Mouse (Mus musculus) liver, embryonic 12.5 days (tissue): ENCODE measurements around the gene Pigp. TPM values are rescaled to one million over a fixed set of nuclear protein-coding genes. Genes with fewer than 3 reads are reported as not detected.

Experiments
- ATAC-seq: fragments of 200-750 bp; cut with Nextera tagmentation; 2 replicates; pipeline ENCODE4 v1.8.0; 2017; ENCODE audit warnings: moderate number of reproducible peaks, mild to moderate bottlenecking, moderate library complexity
- H3K27ac ChIP-seq: fragments of 300-500 bp; sonication (generic); 2 replicates; pipeline ENCODE4 v1.5.1; 2016; ENCODE audit warnings: mild to moderate bottlenecking
- H3K27me3 ChIP-seq: fragments of 300-500 bp; sonication (generic); replicated peaks from 2 replicates; pipeline ENCODE4 v1.6.1; 2016; ENCODE audit warnings: mild to moderate bottlenecking, moderate library complexity
- H3K36me3 ChIP-seq: fragments of 300-500 bp; sonication (generic); 2 replicates; pipeline ENCODE4 v1.6.1; 2016; ENCODE audit warnings: mild to moderate bottlenecking, moderate library complexity
- H3K4me1 ChIP-seq: fragments of 300-500 bp; sonication (generic); 2 replicates; pipeline ENCODE4 v1.6.1; 2016
- H3K4me2 ChIP-seq: fragments of 300-500 bp; sonication (generic); 2 replicates; pipeline ENCODE4 v1.6.1; 2016; ENCODE audit warnings: mild to moderate bottlenecking, moderate library complexity
- H3K4me3 ChIP-seq: fragments of 300-500 bp; sonication (generic); 2 replicates; pipeline ENCODE4 v1.5.1; 2016; ENCODE audit warnings: mild to moderate bottlenecking, moderate library complexity
- H3K9ac ChIP-seq: fragments of 300-500 bp; sonication (generic); 2 replicates; pipeline ENCODE4 v1.6.1; 2016; ENCODE audit warnings: mild to moderate bottlenecking, moderate library complexity
- H3K9me3 ChIP-seq: fragments of 300-500 bp; sonication (generic); replicated peaks from 2 replicates; pipeline ENCODE4 v1.6.1; 2016; ENCODE audit warnings: mild to moderate bottlenecking, moderate library complexity
- WGBS: fragments of 180-500 bp; shearing (Covaris S2); methylation state at CpG from one replicate; pipeline ENCODE4 v1.1.7; 2016; ENCODE audit not compliant: insufficient replicate concordance; 5-methylcytosine and 5-hydroxymethylcytosine counted together
- polyA plus RNA-seq: library from polyadenylated mRNA; unstranded; fragments of >200 nt; fragmentation: Nextera tagmentation; extraction: Ambion mirVana; gene quantifications from 2 replicates; pipeline ENCODE4 v1.2.1, GENCODE M21; 2016

The Pigp gene
- polyA plus RNA-seq, result 52.3 and 53.7 TPM in 2 replicates

DNA sequence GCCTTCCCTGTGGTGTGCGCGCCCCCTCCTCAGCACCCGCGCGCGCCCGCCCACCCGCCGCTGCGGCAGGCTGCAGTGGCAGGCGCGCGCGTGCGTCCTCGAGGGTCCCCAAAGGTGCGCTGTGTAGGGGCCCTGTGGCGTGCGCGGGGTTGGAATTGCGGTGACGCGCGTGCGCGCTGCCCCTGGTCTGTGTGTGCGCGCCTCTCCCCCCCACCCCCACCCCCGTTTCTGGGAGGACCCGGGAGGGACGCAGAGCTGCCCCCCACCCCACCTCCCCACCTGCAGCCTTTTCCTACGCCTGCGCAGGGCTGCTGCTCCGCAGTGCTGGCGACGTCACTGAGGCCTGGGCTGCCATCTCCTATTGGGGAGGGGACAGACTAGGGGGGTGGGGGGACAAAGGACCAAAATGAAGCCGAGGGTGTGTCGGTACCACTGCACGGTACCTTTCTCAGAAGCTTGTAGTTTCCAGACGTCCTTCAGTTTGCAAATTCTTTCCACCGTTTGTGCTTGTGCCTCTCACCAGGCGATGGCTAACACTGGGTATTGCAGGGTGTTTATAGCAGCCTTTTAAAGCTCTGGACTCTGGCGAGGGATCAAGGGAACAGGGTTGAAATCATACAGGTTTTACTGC, at the start of gene Pigp:
TSS of gene Pigp (minus strand) at position 542 of the 631 bp plus-strand sequence.
- Histone ChIP-seq H3K36me3 (no peaks in the 10 kb centered on the region; the same call in 1 of the 2 replicates), H3K4me3 (peak within 1 kb of the TSS; percentile 87), H3K9ac (peak within 1 kb of the TSS; percentile 85), H3K27ac (peak within 1 kb of the TSS; percentile 86), H3K9me3 (no peaks in the 10 kb centered on the region), H3K4me1 (peaks cover 40% of the 10 kb centered on the region), H3K4me2 (peak within 1 kb of the TSS; percentile 100), H3K27me3 (no peaks in the 10 kb centered on the region)
- peak; percentile 70 for ATAC-seq
- WGBS, result under 1% methylated on average over 40 of the region's 43 CpGs

DNA sequence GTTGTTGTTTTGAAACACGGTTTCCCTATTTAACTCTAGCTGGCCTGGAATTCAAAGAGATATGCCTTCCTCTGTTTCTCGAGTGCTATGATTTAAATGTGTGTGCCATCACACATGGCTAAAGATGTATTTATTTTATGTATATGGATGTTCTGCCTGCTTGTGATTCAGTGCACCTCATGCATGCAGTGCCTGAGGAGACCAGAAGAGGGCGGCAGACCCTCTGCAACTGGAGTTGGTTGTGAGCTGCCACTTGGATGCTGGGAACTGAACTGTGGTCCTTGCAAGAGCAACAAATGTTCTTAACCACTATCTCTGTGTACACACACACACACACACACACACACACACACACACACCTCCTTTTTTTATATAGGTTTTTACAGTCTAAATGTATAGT, 48.9 kb upstream of the Pigp start:
- ATAC-seq, result no peak
- 80% methylated on average over 3 of the region's 3 CpGs for WGBS
- no peak overlapping the region for H3K9ac ChIP-seq
- H3K27ac ChIP-seq, result no peak overlapping the region
- no peaks in the 10 kb centered on the region for H3K4me1 ChIP-seq
- H3K27me3 ChIP-seq, result no peaks in the 10 kb centered on the region
- peaks cover 78% of the 10 kb centered on the region for H3K36me3 ChIP-seq
- peaks cover 4% of the 10 kb centered on the region; the same call in 1 of the 2 replicates for H3K9me3 ChIP-seq
- H3K4me3 ChIP-seq, result no peak overlapping the region
- H3K4me2 ChIP-seq, result no peak overlapping the region

DNA sequence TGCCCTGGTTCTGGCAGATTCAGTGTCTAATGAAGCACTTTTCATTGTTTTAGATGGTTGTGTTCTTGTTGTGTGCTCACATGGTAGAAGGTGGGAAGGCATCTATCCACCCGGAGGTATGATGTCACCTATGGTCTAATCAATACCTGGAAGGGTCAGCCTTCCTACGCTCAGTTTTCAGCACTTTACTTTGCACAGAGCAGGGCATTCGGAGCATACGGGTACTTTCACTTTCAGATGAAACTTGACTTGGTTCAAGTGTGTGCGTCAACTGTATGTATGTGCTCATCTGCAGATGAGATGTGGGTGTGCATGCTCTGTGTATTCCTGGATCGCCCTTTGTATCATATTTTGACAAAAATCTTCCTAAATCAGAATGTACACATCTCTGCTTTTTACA, 42.5 kb upstream of the Pigp start:
- 78% methylated on average over 6 of the region's 6 CpGs for WGBS
- Histone ChIP-seq H3K9ac (no peak overlapping the region), H3K9me3 (no peaks in the 10 kb centered on the region), H3K4me2 (no peak overlapping the region), H3K4me3 (no peak overlapping the region), H3K27ac (no peak overlapping the region), H3K36me3 (peaks cover 45% of the 10 kb centered on the region), H3K4me1 (no peaks in the 10 kb centered on the region), H3K27me3 (no peaks in the 10 kb centered on the region)
- ATAC-seq, result no peak

DNA sequence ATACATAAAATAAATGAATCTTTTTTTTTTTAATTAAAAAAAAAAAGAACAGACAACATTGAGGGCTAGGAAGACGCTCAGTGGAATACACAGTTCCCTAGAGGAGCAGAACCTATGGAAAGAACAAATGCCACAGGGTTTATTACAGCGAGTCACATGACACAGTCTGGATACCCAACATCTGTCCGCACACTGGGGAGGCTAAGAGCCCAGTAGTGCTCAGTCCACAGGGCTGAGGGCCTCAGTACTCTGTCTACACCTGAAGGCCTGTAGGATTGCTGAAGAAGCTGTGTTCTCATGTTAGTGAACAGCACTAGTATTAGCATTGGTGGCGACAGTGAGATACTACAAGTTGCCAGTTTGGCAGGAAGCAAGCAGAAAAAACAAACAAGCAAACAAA, 41.1 kb upstream of the Pigp start:
- no peak overlapping the region for H3K4me3 ChIP-seq
- no peaks in the 10 kb centered on the region for H3K9me3 ChIP-seq
- no peaks in the 10 kb centered on the region for H3K4me1 ChIP-seq
- peaks cover 32% of the 10 kb centered on the region for H3K36me3 ChIP-seq
- WGBS, result 86% methylated on average over 4 of the region's 4 CpGs
- no peak overlapping the region for H3K4me2 ChIP-seq
- ATAC-seq, result no peak
- no peak overlapping the region for H3K27ac ChIP-seq
- H3K27me3 ChIP-seq, result no peaks in the 10 kb centered on the region
- H3K9ac ChIP-seq, result no peak overlapping the region

DNA sequence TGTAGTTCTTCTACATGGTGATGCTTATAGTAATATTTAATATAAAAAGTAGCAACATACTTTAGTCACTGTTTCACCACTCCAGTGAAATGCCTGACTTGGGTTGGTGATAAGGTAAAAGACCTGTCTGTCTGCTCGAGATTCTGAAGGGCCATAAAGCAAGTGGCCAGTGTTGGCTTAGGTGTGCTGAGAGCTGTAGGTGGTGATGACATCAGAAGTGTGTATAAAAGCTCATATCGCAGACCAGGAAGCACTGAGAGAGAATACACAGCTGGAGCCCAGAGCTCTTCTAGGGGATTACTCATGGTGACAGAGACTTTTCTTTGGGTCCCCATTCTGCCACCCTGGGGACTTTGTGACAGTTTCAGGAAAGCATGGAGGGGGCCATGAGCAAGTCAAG, 40.6 kb upstream of the Pigp start:
- H3K4me2 ChIP-seq, result no peak overlapping the region
- H3K9ac ChIP-seq, result no peak overlapping the region
- ATAC-seq, result no peak
- no peaks in the 10 kb centered on the region for H3K9me3 ChIP-seq
- H3K27me3 ChIP-seq, result no peaks in the 10 kb centered on the region
- no peak overlapping the region for H3K4me3 ChIP-seq
- no peaks in the 10 kb centered on the region for H3K4me1 ChIP-seq
- WGBS, result 71% methylated on average over 2 of the region's 2 CpGs
- no peak overlapping the region for H3K27ac ChIP-seq
- H3K36me3 ChIP-seq, result peaks cover 31% of the 10 kb centered on the region

DNA sequence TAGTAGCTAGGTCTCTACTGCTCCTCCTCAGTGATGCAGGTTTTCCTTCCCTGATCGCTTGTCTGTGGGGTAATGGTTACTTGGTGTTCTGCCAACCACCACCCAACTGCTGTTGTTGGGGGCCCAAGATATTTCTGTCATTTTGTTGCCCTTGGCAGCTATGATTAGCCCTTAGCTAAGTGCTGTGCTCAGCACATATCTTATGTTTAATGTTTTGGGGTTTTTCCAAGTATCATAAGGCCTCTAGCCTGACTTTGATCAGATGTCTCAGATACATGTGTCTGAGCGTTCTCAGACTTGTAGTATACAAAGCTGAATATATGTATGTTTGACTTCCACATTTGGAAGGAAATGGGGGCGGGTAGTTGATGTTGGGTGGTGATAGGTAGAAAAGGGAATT, 39.6 kb upstream of the Pigp start:
- ATAC-seq, result no peak
- Histone ChIP-seq H3K36me3 (peaks cover 28% of the 10 kb centered on the region), H3K9ac (no peak overlapping the region), H3K4me2 (no peak overlapping the region), H3K27ac (no peak overlapping the region), H3K4me1 (no peaks in the 10 kb centered on the region), H3K4me3 (no peak overlapping the region), H3K9me3 (no peaks in the 10 kb centered on the region), H3K27me3 (no peaks in the 10 kb centered on the region)
- 68% methylated on average over 3 of the region's 3 CpGs for WGBS

DNA sequence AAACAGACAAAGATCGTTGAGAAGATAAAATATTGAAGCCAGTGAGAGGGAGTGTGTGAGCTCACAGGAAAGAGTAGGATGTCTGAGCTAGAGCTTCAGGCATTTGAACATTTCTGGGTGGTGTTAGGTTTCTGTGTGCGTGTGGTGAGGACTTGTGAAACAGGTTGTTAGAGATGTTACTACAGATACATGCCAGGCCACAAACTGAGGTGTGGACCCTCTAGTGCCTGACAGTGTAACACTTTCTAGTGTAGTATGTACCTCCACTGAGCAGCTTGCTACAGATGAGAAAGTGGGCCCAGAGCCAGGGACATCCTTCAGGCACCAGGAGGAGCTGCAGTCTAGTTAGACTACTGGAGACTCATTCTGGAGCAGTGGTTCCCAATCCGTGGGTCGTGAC, 30.5 kb upstream of the Pigp start:
- no peak for ATAC-seq
- H3K4me1 ChIP-seq, result peaks cover 3% of the 10 kb centered on the region; the same call in 1 of the 2 replicates
- no peak overlapping the region for H3K4me2 ChIP-seq
- no peak overlapping the region for H3K27ac ChIP-seq
- no peaks in the 10 kb centered on the region for H3K27me3 ChIP-seq
- WGBS, result 76% methylated on average over 4 of the region's 4 CpGs
- H3K4me3 ChIP-seq, result no peak overlapping the region
- no peaks in the 10 kb centered on the region for H3K9me3 ChIP-seq
- H3K9ac ChIP-seq, result no peak overlapping the region
- peaks cover 10% of the 10 kb centered on the region; the same call in 1 of the 2 replicates for H3K36me3 ChIP-seq

DNA sequence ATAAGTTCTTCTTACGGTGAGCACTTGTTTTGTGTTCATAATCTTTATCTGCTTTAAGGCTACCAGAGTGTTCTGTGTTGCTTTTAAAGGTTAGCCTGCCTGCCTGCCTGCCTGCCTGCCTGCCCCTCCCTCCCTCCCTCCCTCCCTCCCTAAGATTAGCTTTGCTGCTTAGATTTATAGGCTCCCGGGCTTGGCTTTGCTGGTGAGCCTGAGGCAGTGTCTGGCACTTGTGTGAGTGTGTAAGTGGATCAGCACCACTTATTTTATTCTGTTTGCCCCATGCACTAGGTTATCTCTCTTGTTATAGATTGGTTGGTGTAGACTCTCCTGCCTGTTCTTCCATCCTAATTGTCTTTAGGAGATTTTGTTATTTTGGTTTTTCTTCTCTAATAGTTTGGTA, 30.0 kb upstream of the Pigp start:
- no peak for ATAC-seq
- Histone ChIP-seq H3K27me3 (no peaks in the 10 kb centered on the region), H3K27ac (no peak overlapping the region), H3K4me1 (peaks cover 3% of the 10 kb centered on the region; the same call in 1 of the 2 replicates), H3K9me3 (no peaks in the 10 kb centered on the region), H3K4me3 (no peak overlapping the region), H3K36me3 (peaks cover 10% of the 10 kb centered on the region; the same call in 1 of the 2 replicates), H3K9ac (no peak overlapping the region), H3K4me2 (no peak overlapping the region)
- 55% methylated on average over 2 of the region's 2 CpGs for WGBS

DNA sequence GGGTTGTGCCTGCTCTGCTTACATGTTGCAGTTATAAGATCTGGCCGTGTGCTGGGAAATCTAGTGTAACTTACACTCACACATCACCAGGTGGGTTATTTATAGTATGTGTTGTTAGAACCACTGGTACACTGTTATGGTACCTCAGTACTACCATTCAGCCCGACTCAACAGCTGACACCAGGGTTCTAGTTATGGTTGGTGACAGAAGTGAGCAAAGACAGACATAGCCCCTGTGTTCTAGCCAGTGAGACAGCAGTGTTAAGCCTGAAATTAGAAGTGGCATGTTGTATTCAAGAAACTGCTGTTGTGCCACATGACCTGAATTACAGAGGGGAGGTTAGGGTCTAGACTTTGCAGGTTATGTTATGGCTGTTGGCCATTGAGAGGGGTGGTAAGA, 27.5 kb upstream of the Pigp start:
- ATAC-seq, result no peak
- H3K27ac ChIP-seq, result no peak overlapping the region
- H3K4me2 ChIP-seq, result no peak overlapping the region
- peaks cover 23% of the 10 kb centered on the region for H3K36me3 ChIP-seq
- WGBS, result 74% methylated on average over 2 of the region's 2 CpGs
- no peaks in the 10 kb centered on the region for H3K9me3 ChIP-seq
- H3K27me3 ChIP-seq, result no peaks in the 10 kb centered on the region
- no peak overlapping the region for H3K9ac ChIP-seq
- H3K4me1 ChIP-seq, result peaks cover 3% of the 10 kb centered on the region; the same call in 1 of the 2 replicates
- H3K4me3 ChIP-seq, result no peak overlapping the region

DNA sequence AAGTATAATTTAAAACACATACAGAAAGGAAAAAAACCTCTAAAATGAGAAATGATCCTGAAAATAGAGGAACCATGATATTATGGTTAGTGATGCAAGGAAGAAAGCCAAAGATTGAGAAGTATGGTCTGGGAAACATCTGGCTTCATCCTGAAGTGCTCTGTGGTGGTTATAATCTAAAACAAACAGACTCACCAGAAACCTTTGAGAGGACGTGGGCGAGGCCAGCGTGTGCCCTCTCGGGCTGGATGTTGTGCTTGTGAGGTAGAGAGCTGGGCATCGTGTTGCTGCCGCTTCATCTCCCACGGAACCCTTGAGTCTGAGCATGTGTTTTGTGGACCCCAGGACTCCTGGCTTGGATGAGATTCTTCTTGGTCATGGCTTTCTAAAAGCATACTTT, 25.0 kb upstream of the Pigp start:
- no peak overlapping the region for H3K4me3 ChIP-seq
- peaks cover 3% of the 10 kb centered on the region; the same call in 1 of the 2 replicates for H3K4me1 ChIP-seq
- no peak overlapping the region for H3K4me2 ChIP-seq
- H3K27me3 ChIP-seq, result no peaks in the 10 kb centered on the region
- H3K27ac ChIP-seq, result no peak overlapping the region
- ATAC-seq, result no peak
- WGBS, result 64% methylated on average over 7 of the region's 7 CpGs
- H3K9me3 ChIP-seq, result no peaks in the 10 kb centered on the region
- peaks cover 19% of the 10 kb centered on the region for H3K36me3 ChIP-seq
- H3K9ac ChIP-seq, result no peak overlapping the region

DNA sequence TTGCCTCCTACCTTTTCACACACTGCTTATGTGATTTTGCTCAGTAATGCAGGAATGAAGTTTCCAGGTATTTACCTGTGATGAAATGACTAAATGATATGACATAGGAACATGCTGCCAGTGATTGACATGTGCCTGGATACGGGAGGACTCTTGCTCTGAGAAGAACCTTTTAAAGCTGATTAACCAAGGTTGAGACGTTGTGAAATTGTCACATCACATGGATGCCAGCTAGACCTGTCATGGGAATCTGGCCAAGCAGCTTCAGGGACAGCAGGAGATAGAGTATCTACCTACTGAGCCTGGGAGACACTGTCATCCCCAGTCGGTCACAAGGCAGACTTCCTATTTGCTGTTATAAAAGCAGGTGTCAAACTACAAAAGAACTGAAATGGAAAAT, 23.4 kb upstream of the Pigp start:
- Histone ChIP-seq H3K27me3 (no peaks in the 10 kb centered on the region), H3K9me3 (no peaks in the 10 kb centered on the region), H3K4me1 (no peaks in the 10 kb centered on the region), H3K27ac (no peak overlapping the region), H3K36me3 (peaks cover 19% of the 10 kb centered on the region), H3K4me2 (no peak overlapping the region), H3K4me3 (no peak overlapping the region), H3K9ac (no peak overlapping the region)
- no peak for ATAC-seq
- WGBS, result 64% methylated on average over 3 of the region's 3 CpGs

DNA sequence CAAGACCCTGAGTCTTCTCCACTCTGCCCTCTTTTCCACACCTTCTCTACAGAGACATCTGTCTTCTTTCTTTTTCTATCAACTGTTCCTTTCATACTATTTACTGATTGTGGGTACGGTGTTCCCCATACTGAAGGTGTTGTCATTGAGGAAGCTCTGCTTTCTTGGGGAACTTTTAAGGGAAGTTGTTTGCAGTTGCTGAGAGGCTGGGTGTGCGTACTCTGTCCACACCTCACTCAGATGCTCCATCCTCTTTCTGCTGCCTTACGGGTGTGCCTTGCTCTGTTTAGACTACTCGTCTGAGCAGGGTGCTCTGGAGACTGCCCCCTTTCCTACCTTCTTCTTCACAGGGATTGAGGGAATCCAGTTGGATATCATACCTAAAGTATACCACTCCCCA, 20.7 kb upstream of the Pigp start:
- 82% methylated on average over 4 of the region's 4 CpGs for WGBS

DNA sequence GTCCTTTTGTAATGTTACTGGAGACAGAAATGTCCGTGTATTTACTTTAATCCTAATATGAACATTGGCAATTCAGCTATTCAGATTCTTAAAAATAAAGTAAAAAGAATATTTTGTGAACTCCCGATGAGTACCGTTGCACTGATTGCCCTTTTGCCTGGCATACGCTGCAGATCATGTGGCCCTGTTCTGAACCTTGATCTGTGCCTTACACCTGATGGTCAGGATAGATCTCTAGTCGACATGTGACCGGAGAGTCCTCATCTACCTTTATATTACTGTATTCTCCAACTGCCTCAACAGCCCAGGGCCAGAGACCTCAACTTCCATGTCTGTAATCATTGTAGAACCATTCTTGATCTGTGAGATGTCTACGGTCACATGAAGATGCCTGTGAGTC, 16.0 kb upstream of the Pigp start:
- Histone ChIP-seq H3K36me3 (no peaks in the 10 kb centered on the region), H3K27ac (no peak overlapping the region), H3K4me2 (no peak overlapping the region), H3K4me3 (no peak overlapping the region), H3K27me3 (no peaks in the 10 kb centered on the region), H3K9ac (no peak overlapping the region), H3K9me3 (no peaks in the 10 kb centered on the region), H3K4me1 (0 out of 2 replicates have a peak, but pooled peaks cover under 1% of the 10 kb centered on the region)
- 81% methylated on average over 7 of the region's 7 CpGs for WGBS
- no peak for ATAC-seq

More for the DNA sequence above, 20.7 kb upstream of the Pigp start:
- no peak overlapping the region for H3K4me3 ChIP-seq
- no peaks in the 10 kb centered on the region for H3K27me3 ChIP-seq
- ATAC-seq, result no peak
- no peak overlapping the region for H3K4me2 ChIP-seq
- H3K4me1 ChIP-seq, result no peaks in the 10 kb centered on the region
- H3K27ac ChIP-seq, result no peak overlapping the region
- peaks cover 19% of the 10 kb centered on the region for H3K36me3 ChIP-seq
- H3K9me3 ChIP-seq, result no peaks in the 10 kb centered on the region
- no peak overlapping the region for H3K9ac ChIP-seq
